Mouse (Mus musculus) midbrain, embryonic 16.5 days (tissue): ENCODE data around the gene Ncaph2. TPM values are rescaled to one million over a fixed set of nuclear protein-coding genes. Genes with fewer than 3 reads are reported as not detected.

ENCODE experiments used
- ATAC-seq: fragments of 200-750 bp; cut with Nextera tagmentation; 2 replicates; pipeline ENCODE4 v1.8.0; 2017; ENCODE audit warnings: moderate TSS enrichment
- H3K27ac ChIP-seq: fragments of 300-500 bp; sonication (generic); 2 replicates; pipeline ENCODE4 v1.5.1; 2014; ENCODE audit warnings: mild to moderate bottlenecking, low read length, mixed read lengths
- H3K27me3 ChIP-seq: fragments of 300-500 bp; sonication (generic); 2 replicates; pipeline ENCODE4 v1.6.1; 2014; ENCODE audit warnings: low read depth, low read length, mixed read lengths; ENCODE audit not compliant: control insufficient read depth, insufficient read depth
- H3K36me3 ChIP-seq: fragments of 300-500 bp; sonication (generic); 2 replicates; pipeline ENCODE4 v1.6.1; 2014; ENCODE audit warnings: mild to moderate bottlenecking, low read length, moderate library complexity, mixed read lengths; ENCODE audit not compliant: control insufficient read depth, insufficient read depth
- H3K4me1 ChIP-seq: fragments of 300-500 bp; sonication (generic); 2 replicates; pipeline ENCODE4 v1.6.1; 2014; ENCODE audit warnings: mild to moderate bottlenecking, low read length, mixed read lengths; ENCODE audit not compliant: control insufficient read depth, insufficient read depth
- H3K4me2 ChIP-seq: fragments of 300-500 bp; sonication (generic); 2 replicates; pipeline ENCODE4 v1.6.1; 2014; ENCODE audit warnings: mild to moderate bottlenecking, low read length, mixed read lengths
- H3K4me3 ChIP-seq: fragments of 300-500 bp; sonication (generic); 2 replicates; pipeline ENCODE4 v1.5.1; 2014; ENCODE audit warnings: low read depth, mild to moderate bottlenecking, low read length, moderate library complexity, mixed read lengths
- H3K9ac ChIP-seq: fragments of 300-500 bp; sonication (generic); 2 replicates; pipeline ENCODE4 v1.6.1; 2014; ENCODE audit warnings: low read depth, low read length, mixed read lengths
- H3K9me3 ChIP-seq: fragments of 300-500 bp; sonication (generic); replicated peaks from 2 replicates; pipeline ENCODE4 v1.6.1; 2014; ENCODE audit warnings: mild to moderate bottlenecking, low read length, mixed read lengths; ENCODE audit not compliant: control insufficient read depth, poor library complexity, severe bottlenecking
- WGBS: fragments of 180-500 bp; shearing (Covaris S2); extraction: QIAGEN DNeasy Blood & Tissue Kit; methylation state at CpG from one replicate; pipeline ENCODE4 v1.1.7; 2014; 5-methylcytosine and 5-hydroxymethylcytosine counted together
- polyA plus RNA-seq: library from polyadenylated mRNA; unstranded; fragments of >200 nt; fragmentation: Nextera tagmentation; extraction: Ambion mirVana; gene quantifications from 2 replicates; pipeline ENCODE4 v1.2.1, GENCODE M21; 2015

Gene Ncaph2
- polyA plus RNA-seq, 1 experiment from 2014 or later = 116 TPM

DNA sequence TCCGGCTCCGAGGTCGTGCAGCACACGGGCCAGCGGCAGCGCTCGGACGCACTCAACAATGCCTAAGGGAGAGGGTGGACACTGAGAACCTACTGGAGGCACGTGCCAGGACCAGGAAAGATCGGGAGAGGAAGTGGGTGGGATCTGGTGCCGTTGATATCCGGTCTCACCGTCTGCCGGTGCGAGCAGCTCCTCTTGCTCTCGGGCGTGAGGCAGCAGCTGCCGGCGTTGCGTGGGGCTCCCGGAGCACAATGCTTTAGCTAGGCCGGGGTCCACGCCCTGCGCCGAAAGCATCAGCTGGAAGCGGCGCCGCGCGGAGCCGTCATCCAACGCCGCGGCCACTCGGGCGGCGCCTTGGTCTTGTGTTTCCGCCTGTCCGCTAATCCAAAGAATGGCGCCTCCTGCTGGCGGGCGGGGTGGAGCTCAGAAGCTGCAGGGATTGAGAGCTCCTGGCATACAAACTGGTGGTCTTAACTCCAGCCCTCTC, 18.3 kb downstream of the Ncaph2 start, which contains the start of gene Sco2:
Sco2 (minus strand) TSS at position 85 of the 487 bp plus-strand sequence.
- Histone ChIP-seq H3K4me2 (peak within 1 kb of the TSS; percentile 82), H3K4me1 (peaks cover 18% of the 10 kb centered on the region), H3K27me3 (peaks cover 28% of the 10 kb centered on the region), H3K36me3 (peaks cover 18% of the 10 kb centered on the region), H3K27ac (peak within 1 kb of the TSS; percentile 94), H3K9ac (peak within 1 kb of the TSS; percentile 88), H3K4me3 (peak within 1 kb of the TSS; percentile 72), H3K9me3 (no peaks in the 10 kb centered on the region)
- peak; percentile 88 for ATAC-seq
- under 1% methylated on average over 42 of the region's 42 CpGs for WGBS

DNA sequence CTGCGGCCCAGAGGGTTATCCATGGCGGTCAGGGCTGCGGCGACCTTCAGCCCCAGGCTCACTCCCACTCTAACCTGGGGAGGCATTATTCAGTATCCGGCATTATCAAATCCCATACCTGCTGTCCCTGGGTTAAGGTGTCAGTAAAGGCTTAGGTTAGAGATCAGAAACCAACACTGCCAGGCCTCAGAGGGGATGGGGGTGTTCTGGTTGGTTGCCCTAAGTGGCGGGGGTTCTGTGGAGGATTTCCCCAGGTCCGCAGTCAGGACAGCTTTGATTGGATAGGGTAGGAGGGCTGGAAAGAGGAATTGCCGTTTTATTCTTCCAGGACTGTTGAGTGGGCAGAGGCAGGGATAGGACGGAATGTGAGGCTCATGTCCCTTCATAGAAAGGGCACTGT, 18.8 kb downstream of the Ncaph2 start:
- peak; percentile 12; the same call in 1 of the 2 replicates for ATAC-seq
- 44% methylated on average over 9 of the region's 9 CpGs for WGBS
- Histone ChIP-seq H3K27me3 (peaks cover 32% of the 10 kb centered on the region), H3K4me1 (peaks cover 23% of the 10 kb centered on the region), H3K4me2 (peak overlapping the region; percentile 82), H3K9ac (peak overlapping the region; percentile 88), H3K9me3 (no peaks in the 10 kb centered on the region), H3K36me3 (peaks cover 16% of the 10 kb centered on the region), H3K27ac (peak overlapping the region; percentile 94), H3K4me3 (peak overlapping the region; percentile 72)

DNA sequence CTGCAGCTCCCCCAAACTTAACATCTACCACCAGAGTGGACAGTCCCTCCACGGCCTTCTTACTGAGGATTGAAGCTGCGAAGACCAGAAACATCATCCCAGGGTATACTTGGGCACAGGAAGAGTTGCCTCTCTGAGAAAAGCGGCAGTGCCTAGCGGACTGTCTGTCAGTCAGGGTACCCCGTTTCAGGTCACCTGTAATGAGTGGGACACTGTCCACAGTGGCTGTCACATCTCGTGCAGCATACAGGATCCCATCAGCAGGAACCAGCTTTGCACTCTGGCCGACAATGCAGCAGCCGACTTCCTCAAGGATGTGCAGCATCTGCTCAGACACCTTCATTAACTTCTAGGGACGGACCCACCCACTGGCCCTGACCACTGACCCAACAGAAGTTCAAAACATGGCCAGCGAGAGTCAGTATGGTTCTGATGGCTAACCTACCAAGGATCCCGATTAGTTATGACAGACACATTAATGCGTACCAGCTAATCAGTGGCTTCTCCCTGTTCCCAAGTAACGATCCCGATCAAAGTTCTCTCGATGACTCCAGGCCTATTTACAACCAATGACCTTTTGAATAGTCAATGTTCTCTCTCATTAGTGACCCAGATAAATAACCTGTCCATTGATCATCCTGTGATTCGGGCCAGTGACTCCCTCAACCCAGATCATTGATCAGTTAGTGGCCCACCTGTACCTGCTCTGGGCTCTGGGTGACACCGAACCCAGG, 19.4 kb downstream of the Ncaph2 start:
- Histone ChIP-seq H3K36me3 (peaks cover 12% of the 10 kb centered on the region), H3K4me3 (no peak overlapping the region), H3K9me3 (no peaks in the 10 kb centered on the region), H3K27ac (no peak overlapping the region), H3K27me3 (peaks cover 35% of the 10 kb centered on the region), H3K9ac (no peak overlapping the region), H3K4me1 (peaks cover 24% of the 10 kb centered on the region), H3K4me2 (no peak overlapping the region)
- ATAC-seq = no peak
- 92% methylated on average over 17 of the region's 17 CpGs for WGBS

DNA sequence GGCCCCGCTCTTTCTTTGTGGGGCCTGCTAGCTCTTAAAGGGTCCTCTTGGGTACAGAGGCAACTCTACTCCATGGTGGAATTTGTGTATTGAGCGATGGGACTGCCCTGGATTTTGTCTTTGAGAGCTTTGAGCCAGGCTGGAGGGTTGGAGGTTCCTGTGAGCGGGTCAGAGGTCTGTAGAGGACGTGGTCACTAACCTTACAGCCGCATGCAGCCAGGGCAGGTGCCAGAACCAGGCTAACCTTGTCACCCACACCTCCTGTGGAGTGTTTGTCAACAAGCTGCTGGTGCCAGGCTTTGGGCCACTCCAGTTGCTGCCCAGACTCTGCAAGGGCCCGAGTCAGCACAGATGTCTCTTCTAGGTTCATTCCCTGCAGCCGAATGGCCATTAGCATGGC, 20.5 kb downstream of the Ncaph2 start:
- ATAC-seq = no peak
- WGBS = 80% methylated on average over 7 of the region's 7 CpGs

DNA sequence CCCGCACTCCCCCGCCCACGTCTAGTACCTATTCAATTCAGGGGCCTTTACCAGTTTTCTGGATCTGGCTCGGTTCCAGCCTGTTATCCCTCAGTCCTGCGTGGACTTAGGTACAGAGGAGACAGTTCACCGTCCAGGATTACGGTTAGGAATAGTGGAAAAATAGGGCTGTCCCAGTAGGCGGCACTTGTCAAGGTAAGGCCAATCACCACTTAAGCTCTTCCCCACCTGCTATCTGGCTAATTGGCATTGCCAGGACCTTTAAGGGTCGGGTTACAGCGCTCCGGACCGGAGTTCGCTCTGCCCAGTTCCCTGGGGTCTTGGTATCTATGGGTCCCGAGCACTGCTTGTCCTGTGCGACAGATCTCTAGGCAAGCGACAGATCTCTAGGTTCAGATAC, 21.4 kb downstream of the Ncaph2 start, which contains the start of gene Tymp:
Tymp (minus strand) TSS at position 83 of the 400 bp plus-strand sequence.
- Histone ChIP-seq H3K4me1 (peaks cover 24% of the 10 kb centered on the region), H3K4me2 (no peak within 1 kb of the TSS), H3K9ac (no peak within 1 kb of the TSS), H3K27ac (no peak within 1 kb of the TSS), H3K27me3 (peaks cover 35% of the 10 kb centered on the region), H3K9me3 (no peaks in the 10 kb centered on the region), H3K36me3 (peaks cover 1% of the 10 kb centered on the region), H3K4me3 (no peak within 1 kb of the TSS)
- WGBS = 20% methylated on average over 16 of the region's 16 CpGs
- no peak for ATAC-seq

More for the DNA sequence above, 20.5 kb downstream of the Ncaph2 start:
- Histone ChIP-seq H3K4me3 (no peak overlapping the region), H3K4me2 (no peak overlapping the region), H3K4me1 (peaks cover 24% of the 10 kb centered on the region), H3K9ac (no peak overlapping the region), H3K27ac (no peak overlapping the region), H3K36me3 (peaks cover 7% of the 10 kb centered on the region), H3K27me3 (peaks cover 35% of the 10 kb centered on the region), H3K9me3 (no peaks in the 10 kb centered on the region)

DNA sequence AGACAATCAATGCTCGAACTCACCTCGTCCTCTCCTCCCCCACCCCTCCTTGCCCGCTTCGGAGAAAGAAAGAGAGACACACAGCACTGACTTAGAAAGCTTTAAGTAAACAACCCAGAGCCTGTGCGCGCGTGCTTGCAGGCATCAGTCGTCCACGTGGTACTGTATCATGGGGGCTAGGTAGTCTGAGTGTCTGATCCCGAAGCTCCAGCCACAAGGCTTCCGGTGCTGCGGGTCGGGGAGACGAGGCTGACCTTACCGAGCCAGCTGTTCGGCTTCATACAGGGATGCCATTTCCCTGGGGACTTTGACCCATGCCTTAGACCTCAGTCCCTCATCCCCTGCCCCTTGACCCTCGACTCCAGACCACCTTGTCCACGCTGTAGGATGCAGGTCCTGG, 21.8 kb downstream of the Ncaph2 start:
- Histone ChIP-seq H3K4me3 (no peak overlapping the region), H3K27me3 (peaks cover 35% of the 10 kb centered on the region), H3K4me1 (peaks cover 24% of the 10 kb centered on the region), H3K9ac (no peak overlapping the region), H3K9me3 (no peaks in the 10 kb centered on the region), H3K27ac (no peak overlapping the region), H3K36me3 (no peaks in the 10 kb centered on the region), H3K4me2 (no peak overlapping the region)
- ATAC-seq = no peak
- 7% methylated on average over 18 of the region's 18 CpGs for WGBS

DNA sequence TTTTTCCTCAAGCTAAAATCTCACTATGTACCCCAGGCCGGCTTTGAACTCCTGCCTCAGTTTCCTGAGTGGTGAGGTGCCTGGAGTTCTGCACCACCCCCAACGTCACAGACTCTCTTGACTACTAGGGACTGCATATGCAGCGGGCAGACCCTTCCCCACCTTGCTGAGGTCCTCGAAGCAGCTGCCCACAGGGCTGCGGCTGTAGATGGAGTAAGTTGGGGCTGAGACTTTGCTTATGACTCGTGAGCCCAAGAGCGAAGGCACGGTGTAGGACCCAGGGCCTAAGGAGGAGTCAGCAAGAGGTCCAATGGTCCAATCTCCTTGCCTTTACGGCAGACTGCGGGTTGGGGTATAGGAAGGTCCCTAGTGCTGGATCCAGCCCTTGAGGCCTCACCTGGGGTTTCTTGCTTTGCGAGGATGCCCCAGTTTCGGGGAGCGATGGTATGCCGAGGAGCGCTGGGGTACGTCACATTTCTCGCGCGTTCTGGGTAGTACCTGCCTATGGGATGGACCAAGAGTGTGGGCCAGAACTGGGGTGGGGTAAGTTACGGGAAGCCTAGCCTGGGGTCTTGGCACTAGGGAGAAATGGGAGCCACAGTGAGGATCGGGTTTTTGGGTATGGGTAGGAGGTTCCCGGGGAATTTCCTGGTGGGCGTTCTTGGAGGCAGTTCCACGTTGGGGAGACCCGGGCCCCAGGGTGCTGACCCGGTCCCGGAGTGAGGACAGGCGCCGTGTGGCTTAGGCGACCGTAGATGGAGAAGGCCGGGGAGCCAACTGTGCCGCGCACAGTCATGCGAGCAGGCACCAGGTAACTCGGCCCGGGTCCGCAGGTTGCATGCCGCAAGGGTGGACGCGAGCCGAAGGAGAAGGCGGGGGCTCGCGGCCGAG, 22.7 kb downstream of the Ncaph2 start:
- H3K4me2 ChIP-seq = peak overlapping the region; percentile 72
- H3K27ac ChIP-seq = no peak overlapping the region
- no peaks in the 10 kb centered on the region for H3K36me3 ChIP-seq
- H3K4me3 ChIP-seq = peak overlapping the region; percentile 40
- peaks cover 17% of the 10 kb centered on the region; the same call in 1 of the 2 replicates for H3K4me1 ChIP-seq
- peaks cover 35% of the 10 kb centered on the region for H3K27me3 ChIP-seq
- ATAC-seq = no peak
- 13% methylated on average over 41 of the region's 46 CpGs for WGBS
- no peaks in the 10 kb centered on the region for H3K9me3 ChIP-seq
- peak overlapping the region; percentile 49 for H3K9ac ChIP-seq

DNA sequence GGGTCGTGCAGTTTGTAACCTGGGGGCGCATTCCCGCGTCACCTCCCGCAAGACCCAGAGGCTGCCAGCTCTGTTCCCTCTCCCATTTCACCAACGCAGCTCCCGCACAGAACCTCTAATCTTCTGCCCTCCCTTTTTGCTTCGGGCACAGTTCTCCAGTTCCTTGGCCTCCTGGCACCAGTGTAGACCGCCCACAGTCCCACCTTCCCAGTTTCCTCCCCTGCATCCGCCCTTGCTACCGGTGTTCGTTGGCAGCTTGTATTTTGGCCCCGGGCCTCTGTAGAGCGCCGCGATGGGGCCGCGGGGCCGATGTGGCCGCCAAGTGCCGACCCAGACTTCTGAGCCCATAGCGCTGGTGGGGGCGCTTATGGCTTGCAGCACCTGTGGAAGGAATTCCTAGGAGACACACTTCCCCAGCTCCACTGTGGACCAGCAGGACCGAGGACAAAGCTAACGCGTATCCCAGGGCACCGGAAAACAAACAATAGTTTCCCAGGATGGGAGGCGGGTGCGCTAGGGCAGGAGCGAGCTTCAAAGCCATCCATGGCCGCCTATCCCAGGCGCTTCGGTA, 23.4 kb downstream of the Ncaph2 start, which contains the start of gene Odf3b:
Odf3b (minus strand) TSS at position 452 of the 571 bp plus-strand sequence.
- Histone ChIP-seq H3K9ac (peak within 1 kb of the TSS; percentile 49), H3K4me1 (peaks cover 17% of the 10 kb centered on the region; the same call in 1 of the 2 replicates), H3K4me2 (peak within 1 kb of the TSS; percentile 72), H3K4me3 (peak within 1 kb of the TSS; percentile 40), H3K36me3 (no peaks in the 10 kb centered on the region), H3K27ac (no peak within 1 kb of the TSS), H3K9me3 (no peaks in the 10 kb centered on the region), H3K27me3 (peaks cover 35% of the 10 kb centered on the region)
- WGBS = under 1% methylated on average over 31 of the region's 33 CpGs
- ATAC-seq = peak; percentile 25; the same call in 1 of the 2 replicates
